Mouse (Mus musculus) heart, embryonic 11.5 days (tissue): Measurements from ENCODE around the gene Iqca. TPM values are rescaled to one million over a fixed set of nuclear protein-coding genes. Genes with fewer than 3 reads are reported as not detected.
A peak's percentile ranks its signal among the peaks of the same experiment; 100 is the strongest.

ENCODE experiments used
- ATAC-seq: fragments of 200-750 bp; cut with Nextera tagmentation; replicated peaks from 2 replicates; pipeline ENCODE4 v1.8.0; 2017; ENCODE audit warnings: moderate library complexity; ENCODE audit not compliant: insufficient number of reproducible peaks, low FRiP score, low TSS enrichment
- H3K27ac ChIP-seq: fragments of 300-500 bp; sonication (generic); 2 replicates; pipeline ENCODE4 v1.5.1; 2014; ENCODE audit warnings: mild to moderate bottlenecking, low read depth, low read length
- H3K27me3 ChIP-seq: fragments of 300-500 bp; sonication (generic); 2 replicates; pipeline ENCODE4 v1.6.1; 2014; ENCODE audit warnings: mild to moderate bottlenecking, low read length, mixed read lengths; ENCODE audit not compliant: control insufficient read depth, insufficient read depth
- H3K36me3 ChIP-seq: fragments of 300-500 bp; sonication (generic); 2 replicates; pipeline ENCODE4 v1.6.1; 2014; ENCODE audit warnings: mild to moderate bottlenecking, low read length, moderate library complexity, mixed read lengths; ENCODE audit not compliant: control insufficient read depth, insufficient read depth
- H3K4me1 ChIP-seq: fragments of 300-500 bp; sonication (generic); 2 replicates; pipeline ENCODE4 v1.6.1; 2014; ENCODE audit warnings: low read length; ENCODE audit not compliant: control insufficient read depth, insufficient read depth
- H3K4me2 ChIP-seq: fragments of 300-500 bp; sonication (generic); 2 replicates; pipeline ENCODE4 v1.6.1; 2014; ENCODE audit warnings: mild to moderate bottlenecking, moderate library complexity
- H3K4me3 ChIP-seq: fragments of 300-500 bp; sonication (generic); 2 replicates; pipeline ENCODE4 v1.5.1; 2014; ENCODE audit warnings: low read depth, low read length
- H3K9ac ChIP-seq: fragments of 300-500 bp; sonication (generic); 2 replicates; pipeline ENCODE4 v1.6.1; 2014; ENCODE audit warnings: mild to moderate bottlenecking, low read depth, low read length, moderate library complexity
- H3K9me3 ChIP-seq: fragments of 300-500 bp; sonication (generic); replicated peaks from 2 replicates; pipeline ENCODE4 v1.6.1; 2016; ENCODE audit warnings: low read length; ENCODE audit not compliant: control insufficient read depth
- WGBS: fragments of 180-500 bp; shearing (Covaris S2); extraction: QIAGEN DNeasy Blood & Tissue Kit; methylation state at CpG from one replicate; pipeline ENCODE4 v1.1.7; 2014; ENCODE audit not compliant: insufficient replicate concordance; 5-methylcytosine and 5-hydroxymethylcytosine counted together
- polyA plus RNA-seq: library from polyadenylated mRNA; unstranded; fragments of >200 nt; fragmentation: Nextera tagmentation; extraction: Ambion mirVana; gene quantifications from 2 replicates; pipeline ENCODE4 v1.2.1, GENCODE M21; 2014

The Iqca gene
- polyA plus RNA-seq, 1 experiment from 2014 or later, result not detected

DNA sequence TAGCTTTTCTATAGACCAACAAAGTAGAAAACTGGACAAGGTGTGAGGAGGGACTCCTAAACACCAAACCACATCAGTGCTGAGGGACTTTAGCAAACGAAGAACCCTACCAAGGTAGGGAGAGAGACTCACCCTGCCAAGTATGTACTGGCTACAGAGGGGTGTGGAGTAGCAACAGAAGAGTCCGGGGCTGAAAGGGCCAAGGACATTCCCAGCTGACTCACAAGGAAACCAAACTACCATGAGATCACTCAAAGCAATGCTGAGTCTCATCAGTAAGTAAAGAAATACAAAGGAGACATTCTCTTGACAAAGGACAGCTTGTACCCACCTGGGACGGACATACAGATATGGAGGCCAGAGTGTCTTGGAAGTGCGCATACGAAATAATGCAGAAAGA lies 132.9 kb downstream of the Iqca start:
- Histone ChIP-seq H3K4me1 (no peaks in the 10 kb centered on the region), H3K36me3 (no peaks in the 10 kb centered on the region), H3K27me3 (no peaks in the 10 kb centered on the region), H3K9me3 (no peaks in the 10 kb centered on the region), H3K27ac (no peak overlapping the region), H3K4me2 (no peak overlapping the region), H3K4me3 (no peak overlapping the region), H3K9ac (no peak overlapping the region)
- ATAC-seq, result no peak
- 75% methylated on average over 5 of the region's 5 CpGs for WGBS

DNA sequence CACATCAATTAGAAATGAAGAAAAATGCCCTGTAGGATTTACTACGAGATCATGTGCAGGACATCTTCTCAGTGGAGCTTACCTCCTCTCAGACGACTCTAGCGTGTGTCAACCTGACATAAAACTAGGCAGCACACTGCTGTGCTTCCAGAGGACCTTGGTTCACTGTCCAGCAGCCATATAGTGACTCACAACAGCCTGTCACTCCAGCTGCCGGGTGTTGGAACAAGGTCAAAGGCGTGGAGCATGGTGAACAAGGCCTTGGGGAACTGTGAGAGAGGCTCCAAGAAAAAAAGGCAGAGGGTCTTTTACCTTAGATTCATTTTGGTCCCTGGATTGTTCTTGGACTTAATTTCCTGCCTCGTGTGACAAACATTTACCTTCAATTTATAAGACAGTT lies 135.1 kb downstream of the Iqca start:
- no peaks in the 10 kb centered on the region for H3K9me3 ChIP-seq
- 69% methylated on average over 6 of the region's 6 CpGs for WGBS
- ATAC-seq, result no peak

GRCm38 (mm10) chr1:90014446-90014845 lies 138.8 kb downstream of the Iqca start, which contains the start of gene Asb18:
Gene Asb18 (minus strand): TSS chr1:90014666.
- peak within 1 kb of the TSS; percentile 50; the same call in 1 of the 2 replicates for H3K27ac ChIP-seq
- H3K9ac ChIP-seq, result no peak within 1 kb of the TSS
- no peak within 1 kb of the TSS for H3K4me3 ChIP-seq
- H3K4me2 ChIP-seq, result no peak within 1 kb of the TSS
- WGBS, result 39% methylated on average over 5 of the region's 5 CpGs
- H3K36me3 ChIP-seq, result no peaks in the 10 kb centered on the region
- no peaks in the 10 kb centered on the region for H3K4me1 ChIP-seq
- no peak; the same call in 1 of the 2 replicates for ATAC-seq
- no peaks in the 10 kb centered on the region for H3K27me3 ChIP-seq
- H3K9me3 ChIP-seq, result no peaks in the 10 kb centered on the region

More for the DNA sequence above, 135.1 kb downstream of the Iqca start:
- Histone ChIP-seq H3K27ac (no peak overlapping the region), H3K36me3 (no peaks in the 10 kb centered on the region), H3K4me1 (no peaks in the 10 kb centered on the region), H3K4me2 (no peak overlapping the region), H3K9ac (no peak overlapping the region), H3K4me3 (no peak overlapping the region), H3K27me3 (no peaks in the 10 kb centered on the region)

DNA sequence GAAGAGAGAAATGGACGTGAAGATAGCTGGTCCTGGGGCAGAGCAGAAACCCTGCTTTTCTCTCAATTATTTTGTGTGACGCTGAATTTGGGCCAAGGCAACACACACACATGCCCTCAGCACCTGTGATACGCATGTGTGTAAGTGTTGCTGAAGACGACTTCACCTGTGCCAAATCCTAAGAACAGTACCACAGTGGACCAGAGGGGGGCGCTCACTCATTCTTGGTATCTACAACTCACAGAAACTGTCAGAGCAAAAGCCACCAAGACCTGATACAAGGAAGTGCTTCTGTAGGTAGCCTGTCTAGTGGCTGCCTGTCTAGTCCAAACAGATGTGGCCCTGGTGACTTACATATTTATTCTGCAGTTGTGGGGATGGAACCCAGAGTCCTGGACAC lies 139.9 kb downstream of the Iqca start:
- no peak overlapping the region for H3K9ac ChIP-seq
- H3K27ac ChIP-seq, result no peak overlapping the region
- no peaks in the 10 kb centered on the region for H3K9me3 ChIP-seq
- ATAC-seq, result no peak
- WGBS, result 64% methylated on average over 5 of the region's 5 CpGs
- H3K36me3 ChIP-seq, result no peaks in the 10 kb centered on the region
- no peak overlapping the region for H3K4me2 ChIP-seq
- no peaks in the 10 kb centered on the region; the same call in 1 of the 2 replicates for H3K27me3 ChIP-seq
- H3K4me1 ChIP-seq, result no peaks in the 10 kb centered on the region
- H3K4me3 ChIP-seq, result no peak overlapping the region

DNA sequence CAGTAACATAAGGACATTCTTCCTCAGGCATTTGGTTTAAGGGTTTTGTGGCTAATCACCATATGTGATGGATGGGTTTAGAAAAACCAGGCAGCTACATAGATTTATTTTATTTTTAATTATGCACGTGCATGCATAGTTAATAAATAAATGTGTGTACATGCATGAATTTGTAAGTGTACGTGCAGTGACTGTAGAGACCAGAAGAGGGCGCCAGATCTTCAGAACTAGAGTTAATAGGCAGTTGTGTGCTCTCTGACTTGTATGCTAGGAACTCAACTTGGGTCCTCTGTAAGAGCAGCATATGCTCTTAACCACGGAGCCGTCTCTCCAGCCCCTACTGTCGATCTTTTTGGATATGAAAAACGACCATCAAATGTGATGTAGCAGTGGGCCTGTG lies 140.4 kb downstream of the Iqca start:
- Histone ChIP-seq H3K27ac (no peak overlapping the region), H3K9me3 (no peaks in the 10 kb centered on the region), H3K4me1 (no peaks in the 10 kb centered on the region), H3K36me3 (no peaks in the 10 kb centered on the region), H3K27me3 (no peaks in the 10 kb centered on the region; the same call in 1 of the 2 replicates), H3K4me3 (no peak overlapping the region), H3K9ac (no peak overlapping the region), H3K4me2 (no peak overlapping the region)
- ATAC-seq, result no peak
- WGBS, result 64% methylated on average over 7 of the region's 7 CpGs

GRCm38 (mm10) chr1:90012168-90012567 lies 141.0 kb downstream of the Iqca start:
- WGBS, result 75% methylated on average over 3 of the region's 3 CpGs
- H3K36me3 ChIP-seq, result no peaks in the 10 kb centered on the region
- H3K4me3 ChIP-seq, result no peak overlapping the region
- no peak overlapping the region for H3K9ac ChIP-seq
- no peak overlapping the region for H3K27ac ChIP-seq
- H3K4me1 ChIP-seq, result no peaks in the 10 kb centered on the region
- H3K27me3 ChIP-seq, result no peaks in the 10 kb centered on the region; the same call in 1 of the 2 replicates
- H3K9me3 ChIP-seq, result no peaks in the 10 kb centered on the region
- no peak for ATAC-seq
- no peak overlapping the region for H3K4me2 ChIP-seq

DNA sequence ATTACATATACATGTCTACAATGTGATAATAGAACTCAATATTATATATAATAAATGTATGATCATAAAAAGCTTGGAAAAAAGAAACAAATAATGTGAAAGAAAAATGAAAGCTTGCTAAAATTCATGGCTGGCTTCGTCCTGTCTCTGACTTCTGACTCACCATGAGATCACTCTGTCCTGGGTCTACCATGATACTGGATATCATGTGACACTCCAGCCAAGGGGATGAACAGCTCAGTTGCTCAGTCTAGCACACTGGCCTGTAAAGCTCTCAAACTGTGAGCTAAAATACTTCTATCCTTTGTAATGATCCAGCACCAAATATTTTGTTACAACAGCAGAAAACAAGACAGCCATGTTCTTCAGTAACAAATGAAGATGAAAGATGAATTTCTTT lies 143.1 kb downstream of the Iqca start:
- no peak for ATAC-seq
- Histone ChIP-seq H3K9ac (no peak overlapping the region), H3K4me1 (no peaks in the 10 kb centered on the region), H3K9me3 (no peaks in the 10 kb centered on the region), H3K36me3 (no peaks in the 10 kb centered on the region), H3K4me2 (no peak overlapping the region), H3K27me3 (no peaks in the 10 kb centered on the region; the same call in 1 of the 2 replicates), H3K4me3 (no peak overlapping the region), H3K27ac (no peak overlapping the region)
- 79% methylated on average over 1 of the region's 1 CpGs for WGBS

DNA sequence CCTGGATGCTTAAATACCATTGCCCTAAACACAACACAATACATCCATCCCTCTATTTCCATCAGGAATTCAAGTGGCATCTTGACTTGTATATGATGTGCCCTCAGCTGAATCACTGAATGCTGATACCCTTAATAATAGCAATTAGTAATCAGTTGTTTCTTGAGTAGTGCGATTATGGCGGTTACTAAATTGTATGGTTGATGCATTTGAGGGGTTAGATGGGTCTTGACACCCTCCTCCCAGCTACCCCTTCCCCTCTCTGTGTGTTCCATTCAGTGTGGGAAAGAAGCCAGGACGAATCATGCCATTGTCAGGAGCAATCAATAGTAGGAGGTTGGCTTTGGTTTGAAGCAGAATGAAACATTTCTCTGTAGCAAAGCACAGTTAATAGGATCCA lies 144.0 kb downstream of the Iqca start:
- Histone ChIP-seq H3K27ac (no peak overlapping the region), H3K9me3 (no peaks in the 10 kb centered on the region), H3K4me1 (no peaks in the 10 kb centered on the region), H3K27me3 (no peaks in the 10 kb centered on the region; the same call in 1 of the 2 replicates), H3K4me3 (no peak overlapping the region), H3K36me3 (no peaks in the 10 kb centered on the region), H3K4me2 (no peak overlapping the region), H3K9ac (no peak overlapping the region)
- ATAC-seq, result no peak
- 78% methylated on average over 3 of the region's 3 CpGs for WGBS

DNA sequence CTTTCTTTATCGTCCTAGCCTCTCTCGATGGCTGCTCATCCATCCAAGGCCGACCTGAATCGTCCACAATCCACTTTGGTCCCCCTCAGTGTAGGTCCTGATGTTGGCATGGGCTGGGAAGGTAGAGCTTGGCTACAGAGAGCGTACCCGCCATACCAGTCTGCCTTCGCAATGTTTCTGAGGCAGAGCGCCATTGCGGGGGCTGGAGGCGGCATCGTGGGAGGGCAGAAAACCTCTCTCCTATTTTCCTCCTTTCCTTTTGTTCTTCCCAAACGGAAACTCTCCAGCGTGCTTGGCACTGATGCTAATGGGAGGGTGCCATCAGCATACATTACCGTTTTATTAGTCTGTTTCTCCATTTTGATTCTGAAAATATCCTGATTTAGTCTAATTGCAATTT lies 146.5 kb downstream of the Iqca start:
- no peak overlapping the region for H3K9ac ChIP-seq
- H3K27me3 ChIP-seq, result no peaks in the 10 kb centered on the region; the same call in 1 of the 2 replicates
- no peaks in the 10 kb centered on the region for H3K9me3 ChIP-seq
- H3K36me3 ChIP-seq, result no peaks in the 10 kb centered on the region
- no peak for ATAC-seq
- no peaks in the 10 kb centered on the region for H3K4me1 ChIP-seq
- H3K27ac ChIP-seq, result no peak overlapping the region
- H3K4me3 ChIP-seq, result no peak overlapping the region
- 69% methylated on average over 14 of the region's 14 CpGs for WGBS
- H3K4me2 ChIP-seq, result no peak overlapping the region
